Mouse (Mus musculus) E14TG2a.4 (cell line): ENCODE measurements around the gene Sugct.

ENCODE experiments used
- CTCF ChIP-seq: conservative IDR thresholded peaks from 2 replicates; pipeline ENCODE4 v1.5.1; 2014; ENCODE audit warnings: low read length
- NANOG ChIP-seq: IDR thresholded peaks from 2 replicates; pipeline ENCODE4 v1.6.1; 2014; ENCODE audit warnings: borderline replicate concordance, low read length, mixed read lengths

- TF ChIP-seq CTCF (no peak), NANOG (no peak)
Observed at GRCm38 (mm10) chr13:17694414-17694813, 939 bp downstream of the Sugct start.
